Mouse (Mus musculus) embryonic facial prominence, embryonic 15.5 days (tissue): Measurements from ENCODE around the gene Jpt1. TPM values are rescaled to one million over a fixed set of nuclear protein-coding genes. Genes with fewer than 3 reads are reported as not detected.
"Not testable (repeated sequence)": the region's sequence is repeated elsewhere in the genome, so short reads cannot be mapped to it uniquely, and the experiment has no call there.

Source experiments
- ATAC-seq: fragments of 200-750 bp; cut with Nextera tagmentation; 2 replicates; pipeline ENCODE4 v1.8.0; 2017; ENCODE audit warnings: low read depth, moderate TSS enrichment; ENCODE audit not compliant: insufficient number of reproducible peaks, low FRiP score, low TSS enrichment
- H3K27ac ChIP-seq: fragments of 300-500 bp; sonication (generic); replicated peaks from 2 replicates; pipeline ENCODE4 v1.5.1; 2015; ENCODE audit warnings: mild to moderate bottlenecking, inconsistent platforms
- H3K27me3 ChIP-seq: fragments of 300-500 bp; sonication (generic); 2 replicates; pipeline ENCODE4 v1.6.1; 2015; ENCODE audit warnings: inconsistent platforms
- H3K36me3 ChIP-seq: fragments of 300-500 bp; sonication (generic); 2 replicates; pipeline ENCODE4 v1.6.1; 2015; ENCODE audit warnings: mild to moderate bottlenecking, inconsistent platforms
- H3K4me1 ChIP-seq: fragments of 300-500 bp; sonication (generic); 2 replicates; pipeline ENCODE4 v1.6.1; 2015; ENCODE audit warnings: inconsistent platforms
- H3K4me2 ChIP-seq: fragments of 300-500 bp; sonication (generic); replicated peaks from 2 replicates; pipeline ENCODE4 v1.6.1; 2015; ENCODE audit warnings: mild to moderate bottlenecking, inconsistent platforms
- H3K4me3 ChIP-seq: fragments of 300-500 bp; sonication (generic); replicated peaks from 2 replicates; pipeline ENCODE4 v1.5.1; 2015; ENCODE audit warnings: mild to moderate bottlenecking, inconsistent platforms
- H3K9ac ChIP-seq: fragments of 300-500 bp; sonication (generic); 2 replicates; pipeline ENCODE4 v1.6.1; 2015; ENCODE audit warnings: inconsistent platforms
- H3K9me3 ChIP-seq: fragments of 300-500 bp; sonication (generic); replicated peaks from 2 replicates; pipeline ENCODE4 v1.6.1; 2016; ENCODE audit warnings: inconsistent platforms
- WGBS: fragments of 180-500 bp; shearing (Covaris S2); methylation state at CpG from one replicate; pipeline ENCODE4 v1.1.7; 2015; 5-methylcytosine and 5-hydroxymethylcytosine counted together
- microRNA-seq: library from miRNA; unstranded; fragments of <30 nt; microRNA quantifications from one replicate; pipeline ENCODE4, GENCODE M21; 2016; ENCODE audit warnings: borderline number of aligned reads
- polyA plus RNA-seq: library from polyadenylated mRNA; unstranded; fragments of >200 nt; fragmentation: Nextera tagmentation; extraction: Ambion mirVana; gene quantifications from 2 replicates; pipeline ENCODE4 v1.2.1, GENCODE M21; 2015

Gene Jpt1
- polyA plus RNA-seq, 1 experiment from 2014 or later, result 523 TPM

DNA sequence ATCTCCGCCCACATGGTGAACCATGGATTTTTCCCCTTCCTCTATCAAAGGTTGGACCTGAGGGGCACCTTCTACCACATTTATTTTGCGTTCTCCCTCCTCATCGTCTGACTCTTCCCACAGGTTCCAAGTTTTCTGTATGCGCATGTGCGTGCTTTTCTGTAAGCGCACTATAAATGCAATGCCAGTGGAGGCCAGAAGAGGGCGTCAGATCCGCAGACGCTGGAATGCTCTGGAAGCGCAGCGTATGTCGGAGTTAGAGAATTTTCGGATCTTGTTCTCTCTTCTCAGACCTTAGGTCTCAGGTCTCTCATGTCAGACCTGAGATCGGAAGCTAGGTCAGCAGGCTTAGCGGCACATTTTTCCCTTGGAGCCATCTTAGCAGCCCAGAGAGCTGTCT lies 58.6 kb downstream of the Jpt1 start:
- no peak overlapping the region for H3K27ac ChIP-seq
- ATAC-seq, result no peak
- no peak overlapping the region for H3K4me2 ChIP-seq
- no peaks in the 10 kb centered on the region for H3K9me3 ChIP-seq
- no peaks in the 10 kb centered on the region for H3K36me3 ChIP-seq
- H3K27me3 ChIP-seq, result no peaks in the 10 kb centered on the region
- H3K4me3 ChIP-seq, result no peak overlapping the region
- H3K4me1 ChIP-seq, result peaks cover 5% of the 10 kb centered on the region; the same call in 1 of the 2 replicates
- 84% methylated on average over 15 of the region's 15 CpGs for WGBS
- no peak overlapping the region for H3K9ac ChIP-seq

DNA sequence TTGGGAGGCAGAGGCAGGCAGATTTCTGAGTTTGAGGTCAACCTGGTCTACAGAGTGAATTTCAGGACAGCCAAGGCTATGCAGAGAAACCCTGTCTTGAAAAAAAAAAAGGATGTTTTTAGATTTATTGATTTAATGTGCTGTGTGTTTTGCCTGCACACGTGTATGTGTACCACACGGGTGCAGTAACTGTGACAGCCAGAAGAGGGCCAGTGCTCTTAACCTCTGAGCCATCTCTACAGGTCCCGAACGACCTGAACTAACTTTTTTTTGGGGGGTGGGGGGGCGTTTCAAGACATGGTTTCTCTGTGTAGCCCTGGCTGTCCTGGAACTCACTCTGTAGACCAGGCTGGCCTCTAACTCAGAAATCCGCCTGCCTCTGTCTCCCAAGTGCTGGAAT lies 59.4 kb downstream of the Jpt1 start:
- H3K4me3 ChIP-seq, H3K36me3 ChIP-seq, H3K9me3 ChIP-seq, H3K4me1 ChIP-seq, H3K9ac ChIP-seq, ATAC-seq, H3K4me2 ChIP-seq, H3K27ac ChIP-seq, H3K27me3 ChIP-seq: not testable (repeated sequence)
- 87% methylated on average over 6 of the region's 6 CpGs for WGBS

- ATAC-seq, result no peak
- Histone ChIP-seq H3K9me3 (no peaks in the 10 kb centered on the region), H3K27me3 (no peaks in the 10 kb centered on the region), H3K4me3 (no peak overlapping the region), H3K36me3 (no peaks in the 10 kb centered on the region), H3K27ac (no peak overlapping the region), H3K4me2 (no peak overlapping the region), H3K9ac (no peak overlapping the region), H3K4me1 (peaks cover 5% of the 10 kb centered on the region; the same call in 1 of the 2 replicates)
- WGBS, result 51% methylated on average over 4 of the region's 4 CpGs
Measured at GRCm38 (mm10) chr11:115453306-115453705, 60.9 kb downstream of the Jpt1 start.

- Histone ChIP-seq H3K27me3 (no peaks in the 10 kb centered on the region), H3K4me1 (peaks cover 2% of the 10 kb centered on the region; the same call in 1 of the 2 replicates), H3K4me2 (no peak overlapping the region), H3K27ac (no peak overlapping the region), H3K4me3 (no peak overlapping the region), H3K9ac (no peak overlapping the region), H3K9me3 (no peaks in the 10 kb centered on the region), H3K36me3 (no peaks in the 10 kb centered on the region)
- no peak for ATAC-seq
- 72% methylated on average over 7 of the region's 7 CpGs for WGBS
Measured at GRCm38 (mm10) chr11:115452281-115452860, 61.8 kb downstream of the Jpt1 start.

GRCm38 (mm10) chr11:115451781-115452241 lies 62.4 kb downstream of the Jpt1 start:
- Histone ChIP-seq H3K36me3 (no peaks in the 10 kb centered on the region), H3K9me3 (no peaks in the 10 kb centered on the region), H3K4me3 (no peak overlapping the region), H3K4me1 (no peaks in the 10 kb centered on the region), H3K4me2 (no peak overlapping the region), H3K9ac (no peak overlapping the region), H3K27me3 (no peaks in the 10 kb centered on the region), H3K27ac (no peak overlapping the region)
- ATAC-seq, result no peak
- 73% methylated on average over 8 of the region's 8 CpGs for WGBS

DNA sequence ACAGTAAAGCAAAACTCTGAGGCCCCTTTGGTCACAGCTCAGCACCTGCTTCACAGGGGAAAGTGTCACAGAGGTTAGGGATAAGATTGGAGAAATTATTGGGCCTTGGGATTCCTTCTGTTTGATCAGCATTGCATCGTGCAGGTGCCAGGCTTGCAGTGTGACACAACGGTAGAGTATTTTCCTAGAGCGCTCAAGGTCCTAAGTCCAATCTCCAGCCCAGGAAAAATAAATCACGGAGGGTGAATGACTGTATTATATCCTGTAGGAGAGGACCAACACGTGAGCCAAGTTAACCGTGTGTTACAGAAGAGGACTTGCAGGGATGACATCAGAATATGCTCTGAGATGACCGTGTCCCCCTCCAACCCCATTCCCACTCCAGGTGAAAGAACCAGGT lies 64.0 kb downstream of the Jpt1 start:
- H3K9me3 ChIP-seq, result no peaks in the 10 kb centered on the region
- H3K27me3 ChIP-seq, result no peaks in the 10 kb centered on the region
- 88% methylated on average over 7 of the region's 7 CpGs for WGBS
- no peak overlapping the region for H3K9ac ChIP-seq
- H3K4me1 ChIP-seq, result no peaks in the 10 kb centered on the region
- ATAC-seq, result no peak
- no peak overlapping the region for H3K4me2 ChIP-seq
- no peak overlapping the region for H3K4me3 ChIP-seq
- H3K36me3 ChIP-seq, result no peaks in the 10 kb centered on the region
- no peak overlapping the region for H3K27ac ChIP-seq

GRCm38 (mm10) chr11:115448998-115449397 lies 65.2 kb downstream of the Jpt1 start:
- Histone ChIP-seq H3K4me3 (no peak overlapping the region), H3K27ac (no peak overlapping the region), H3K27me3 (no peaks in the 10 kb centered on the region), H3K36me3 (no peaks in the 10 kb centered on the region), H3K4me2 (no peak overlapping the region), H3K4me1 (no peaks in the 10 kb centered on the region), H3K9ac (no peak overlapping the region), H3K9me3 (no peaks in the 10 kb centered on the region)
- no peak for ATAC-seq
- 24% methylated on average over 7 of the region's 7 CpGs for WGBS

DNA sequence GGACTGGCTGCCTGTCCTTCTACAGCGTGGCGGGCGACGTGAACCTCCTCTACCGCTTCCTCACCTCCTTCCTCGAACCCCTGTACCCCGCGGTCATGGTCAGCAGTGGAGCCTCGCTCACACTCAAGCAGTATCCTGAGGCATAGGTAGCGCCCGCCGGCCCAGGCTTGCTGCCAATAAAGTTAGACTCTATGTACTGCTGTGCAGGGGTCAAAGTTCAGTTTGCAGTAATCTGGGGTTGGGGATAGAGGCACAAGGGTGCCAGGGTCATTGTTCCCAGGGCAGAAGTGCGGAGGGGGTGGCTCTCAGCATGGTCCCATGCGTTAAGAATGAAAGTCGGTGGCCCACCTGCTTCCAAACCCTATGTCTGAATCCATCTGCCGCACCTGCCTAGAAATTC lies 66.1 kb downstream of the Jpt1 start:
- H3K27me3 ChIP-seq, result no peaks in the 10 kb centered on the region
- H3K9me3 ChIP-seq, result no peaks in the 10 kb centered on the region
- no peak overlapping the region for H3K4me3 ChIP-seq
- WGBS, result 87% methylated on average over 16 of the region's 16 CpGs
- no peaks in the 10 kb centered on the region for H3K4me1 ChIP-seq
- no peak overlapping the region for H3K27ac ChIP-seq
- no peak overlapping the region for H3K9ac ChIP-seq
- ATAC-seq, result 0 out of 2 replicates have a peak, but pooled peaks have one; percentile 18
- H3K4me2 ChIP-seq, result no peak overlapping the region
- H3K36me3 ChIP-seq, result no peaks in the 10 kb centered on the region

Small RNA genes lying within 50 kb of the gene (microRNA-seq; reads per million reads assigned to microRNA genes)
- gene Mir3968, result 0.86 reads per million

Other genes with a start within 250 kb of the Jpt1 start
- gene Grin2c, start 247.1 kb downstream of the Jpt1 start, polyA plus RNA-seq, result 0.05 TPM in 1 of 2 replicates, not detected in the other
- 16.0 and 17.0 TPM in 2 replicates for gene Fdxr, start 237.3 kb downstream of the Jpt1 start, polyA plus RNA-seq
- 0.60 and 0.66 TPM in 2 replicates for gene Fads6, start 216.7 kb downstream of the Jpt1 start, polyA plus RNA-seq
- 0.21 and 0.32 TPM in 2 replicates for gene Otop2, start 207.2 kb downstream of the Jpt1 start, polyA plus RNA-seq
- gene Ush1g, start 192.3 kb downstream of the Jpt1 start, polyA plus RNA-seq, result 0.11 and 0.12 TPM in 2 replicates
- gene Otop3, start 179.7 kb downstream of the Jpt1 start, polyA plus RNA-seq, result 0.24 and 0.35 TPM in 2 replicates
- 8.9 and 9.6 TPM in 2 replicates for gene Hid1, start 146.6 kb downstream of the Jpt1 start, polyA plus RNA-seq
- gene Cdr2l, start 132.5 kb downstream of the Jpt1 start, polyA plus RNA-seq, result 13.7 and 13.8 TPM in 2 replicates
- gene Mrpl58, start 110.6 kb downstream of the Jpt1 start, polyA plus RNA-seq, result 167 and 169 TPM in 2 replicates
- 815 and 841 TPM in 2 replicates for gene Atp5h, start 94.4 kb downstream of the Jpt1 start, polyA plus RNA-seq
- gene Kctd2, start 94.3 kb downstream of the Jpt1 start, polyA plus RNA-seq, result 18.1 and 18.5 TPM in 2 replicates
- not detected in 2 replicates for gene Trim80, start 73.8 kb downstream of the Jpt1 start, polyA plus RNA-seq
- gene Slc16a5, start 51.9 kb downstream of the Jpt1 start, polyA plus RNA-seq, result 0.22 and 0.36 TPM in 2 replicates
- 8.9 and 9.8 TPM in 2 replicates for gene Armc7, start 38.7 kb downstream of the Jpt1 start, polyA plus RNA-seq
- gene Nt5c, start 22.5 kb downstream of the Jpt1 start, polyA plus RNA-seq, result 87.5 and 88.1 TPM in 2 replicates
- gene Sumo2, start 21.9 kb upstream of the Jpt1 start, polyA plus RNA-seq, result 826 and 846 TPM in 2 replicates
- gene Nup85, start 50.0 kb upstream of the Jpt1 start, polyA plus RNA-seq, result 144 and 156 TPM in 2 replicates
- 82.4 and 83.4 TPM in 2 replicates for gene Mrps7, start 89.5 kb upstream of the Jpt1 start, polyA plus RNA-seq
- 20.1 and 20.3 TPM in 2 replicates for gene Gga3, start 89.7 kb upstream of the Jpt1 start, polyA plus RNA-seq
- gene Mif4gd, start 98.6 kb upstream of the Jpt1 start, polyA plus RNA-seq, result 29.6 and 33.3 TPM in 2 replicates
- 21.1 and 28.8 TPM in 2 replicates for gene Slc25a19, start 113.9 kb upstream of the Jpt1 start, polyA plus RNA-seq
- gene Grb2, start 194.2 kb upstream of the Jpt1 start, polyA plus RNA-seq, result 94.9 and 114 TPM in 2 replicates